Mouse (Mus musculus) G1E (cell line): ENCODE measurements around the gene Eif4h. TPM values are rescaled to one million over a fixed set of nuclear protein-coding genes. Genes with fewer than 3 reads are reported as not detected.
A peak's percentile ranks its signal among the peaks of the same experiment; 100 is the strongest.

ENCODE experiments used
- ATAC-seq: 2 replicates; pipeline ENCODE4 v1.8.0; 2016; ENCODE audit warnings: mild to moderate bottlenecking; ENCODE audit not compliant: insufficient number of reproducible peaks, poor library complexity, low FRiP score, severe bottlenecking; ENCODE audit errors: extremely low read depth
- DNase-seq: peaks from one replicate; pipeline ENCODE4 v3.0.0; 2012; ENCODE audit warnings: low spot score
- H3K27me3 ChIP-seq: 2 replicates; pipeline ENCODE4 v1.6.1; 2012; ENCODE audit warnings: mild to moderate bottlenecking, low read length, inconsistent platforms; ENCODE audit not compliant: insufficient read depth
- H3K36me3 ChIP-seq: replicated peaks from 2 replicates; pipeline ENCODE3; 2012; ENCODE audit warnings: mild to moderate bottlenecking, inconsistent platforms
- H3K4me1 ChIP-seq: 2 replicates; pipeline ENCODE4 v1.6.1; 2012; ENCODE audit warnings: low read depth, low read length, inconsistent platforms, mixed read lengths; ENCODE audit not compliant: insufficient read depth
- H3K4me3 ChIP-seq: 2 replicates; pipeline ENCODE4 v1.5.1; 2012; ENCODE audit warnings: low read depth, mild to moderate bottlenecking, inconsistent platforms, low read length, moderate library complexity, mixed read lengths
- H3K9me3 ChIP-seq: replicated peaks from 2 replicates; pipeline ENCODE4 v1.6.1; 2012; ENCODE audit warnings: inconsistent platforms
- CTCF ChIP-seq: IDR thresholded peaks from 2 replicates; pipeline ENCODE4 v1.5.1; 2012; ENCODE audit warnings: low read depth, low read length, inconsistent platforms, mixed read lengths
- GATA1 ChIP-seq: IDR thresholded peaks from 2 replicates; pipeline ENCODE4 v1.6.1; 2012; ENCODE audit warnings: borderline replicate concordance, low read length, inconsistent platforms, mixed read lengths
- GATA2 ChIP-seq: IDR thresholded peaks from 2 replicates; pipeline ENCODE4 v1.6.1; 2012; ENCODE audit warnings: low read depth, low read length, inconsistent platforms, borderline replicate concordance
- POLR2AphosphoS5 ChIP-seq: IDR thresholded peaks from 2 replicates; pipeline ENCODE4 v1.6.1; 2012; ENCODE audit warnings: low read depth, low read length, inconsistent platforms; ENCODE audit not compliant: insufficient replicate concordance
- TAL1 ChIP-seq: conservative IDR thresholded peaks from 2 replicates; pipeline ENCODE4 v1.6.1; 2012; ENCODE audit warnings: low read depth, low read length, inconsistent platforms, mixed read lengths
- polyA plus RNA-seq: library from polyadenylated mRNA; stranded (reverse); fragments of >175 nt; gene quantifications from 2 replicates; pipeline ENCODE4 v1.2.3, GENCODE M21; 2012
- total RNA-seq, 2 experiments: library from RNA; stranded (forward) in 1 of 2; stranded (reverse) in 1 of 2; fragments of 200-1000 nt in 1 of 2; fragments of >200 nt in 1 of 2; fragmentation: Nextera tagmentation in 1 of 2; gene quantifications; 2 replicates each; pipeline ENCODE4 v1.2.3; 2014 to 2017

The Eif4h gene
- total and polyA plus RNA-seq, 3 experiments: 258 to 375 (median 367) TPM

GRCm38 (mm10) chr5:134607121-134607520 lies 32.2 kb downstream of the Eif4h start:
- Histone ChIP-seq H3K9me3 (no peaks in the 10 kb centered on the region), H3K27me3 (peaks cover 34% of the 10 kb centered on the region; the same call in 1 of the 2 replicates), H3K4me3 (no peak overlapping the region), H3K36me3 (peaks cover 2% of the 10 kb centered on the region), H3K4me1 (peaks cover 32% of the 10 kb centered on the region)
- ATAC-seq: peak; percentile 69
- DNase-seq: no peak
- TF ChIP-seq GATA1 (no peak), TAL1 (no peak), CTCF (no peak), GATA2 (no peak), POLR2AphosphoS5 (no peak)

GRCm38 (mm10) chr5:134606314-134606713 lies 33.0 kb downstream of the Eif4h start:
- peaks cover 28% of the 10 kb centered on the region for H3K4me1 ChIP-seq
- ATAC-seq (no peak), DNase-seq (no peak)
- peaks cover 34% of the 10 kb centered on the region; the same call in 1 of the 2 replicates for H3K27me3 ChIP-seq
- H3K36me3 ChIP-seq: peaks cover 2% of the 10 kb centered on the region
- TF ChIP-seq TAL1 (no peak), GATA1 (no peak), POLR2AphosphoS5 (no peak), GATA2 (no peak), CTCF (no peak)
- no peaks in the 10 kb centered on the region for H3K9me3 ChIP-seq
- no peak overlapping the region for H3K4me3 ChIP-seq

GRCm38 (mm10) chr5:134604376-134604775 lies 34.9 kb downstream of the Eif4h start:
- peaks cover 28% of the 10 kb centered on the region for H3K4me1 ChIP-seq
- DNase-seq: no peak
- TF ChIP-seq CTCF (no peak), GATA1 (no peak), TAL1 (no peak), GATA2 (no peak), POLR2AphosphoS5 (no peak)
- H3K4me3 ChIP-seq: no peak overlapping the region
- H3K9me3 ChIP-seq: no peaks in the 10 kb centered on the region
- H3K27me3 ChIP-seq: peaks cover 28% of the 10 kb centered on the region; the same call in 1 of the 2 replicates
- ATAC-seq: no peak
- peaks cover 10% of the 10 kb centered on the region for H3K36me3 ChIP-seq

- Histone ChIP-seq H3K4me3 (no peak overlapping the region), H3K27me3 (0 out of 2 replicates have a peak, but pooled peaks cover 3% of the 10 kb centered on the region), H3K4me1 (peaks cover 23% of the 10 kb centered on the region), H3K9me3 (no peaks in the 10 kb centered on the region), H3K36me3 (peaks cover 74% of the 10 kb centered on the region)
- DNase-seq: no peak
- TF ChIP-seq GATA1 (no peak), CTCF (no peak), POLR2AphosphoS5 (no peak), TAL1 (no peak), GATA2 (no peak)
- no peak for ATAC-seq
Measured at GRCm38 (mm10) chr5:134597711-134598110, 41.6 kb downstream of the Eif4h start.

- Histone ChIP-seq H3K4me1 (peaks cover 48% of the 10 kb centered on the region), H3K4me3 (no peak overlapping the region), H3K9me3 (no peaks in the 10 kb centered on the region), H3K36me3 (peaks cover 96% of the 10 kb centered on the region), H3K27me3 (no peaks in the 10 kb centered on the region)
- TF ChIP-seq GATA2 (no peak), TAL1 (no peak), POLR2AphosphoS5 (no peak), GATA1 (no peak), CTCF (no peak)
- no peak for DNase-seq
- no peak; the same call in 1 of the 2 replicates for ATAC-seq
Measured at GRCm38 (mm10) chr5:134593093-134593492, 46.2 kb downstream of the Eif4h start.

- DNase-seq: no peak
- no peak for ATAC-seq
- no peaks in the 10 kb centered on the region for H3K9me3 ChIP-seq
- TF ChIP-seq CTCF (no peak), POLR2AphosphoS5 (no peak), GATA1 (no peak), GATA2 (no peak), TAL1 (no peak)
- H3K4me1 ChIP-seq: peaks cover 48% of the 10 kb centered on the region
- no peak overlapping the region; the same call in 1 of the 2 replicates for H3K4me3 ChIP-seq
- H3K27me3 ChIP-seq: no peaks in the 10 kb centered on the region
- peaks cover 91% of the 10 kb centered on the region for H3K36me3 ChIP-seq
Measured at GRCm38 (mm10) chr5:134592026-134592581, 47.2 kb downstream of the Eif4h start.

- H3K4me3 ChIP-seq: no peak overlapping the region
- no peak for ATAC-seq
Measured at GRCm38 (mm10) chr5:134589900-134590299, 49.4 kb downstream of the Eif4h start.

More at GRCm38 (mm10) chr5:134589900-134590299, 49.4 kb downstream of the Eif4h start:
- TF ChIP-seq GATA2 (no peak), GATA1 (no peak)
- DNase-seq: no peak
- H3K36me3 ChIP-seq: peaks cover 91% of the 10 kb centered on the region
- H3K4me1 ChIP-seq: peaks cover 62% of the 10 kb centered on the region
- H3K27me3 ChIP-seq: no peaks in the 10 kb centered on the region
- no peaks in the 10 kb centered on the region for H3K9me3 ChIP-seq
